In the genomic region with DNA sequence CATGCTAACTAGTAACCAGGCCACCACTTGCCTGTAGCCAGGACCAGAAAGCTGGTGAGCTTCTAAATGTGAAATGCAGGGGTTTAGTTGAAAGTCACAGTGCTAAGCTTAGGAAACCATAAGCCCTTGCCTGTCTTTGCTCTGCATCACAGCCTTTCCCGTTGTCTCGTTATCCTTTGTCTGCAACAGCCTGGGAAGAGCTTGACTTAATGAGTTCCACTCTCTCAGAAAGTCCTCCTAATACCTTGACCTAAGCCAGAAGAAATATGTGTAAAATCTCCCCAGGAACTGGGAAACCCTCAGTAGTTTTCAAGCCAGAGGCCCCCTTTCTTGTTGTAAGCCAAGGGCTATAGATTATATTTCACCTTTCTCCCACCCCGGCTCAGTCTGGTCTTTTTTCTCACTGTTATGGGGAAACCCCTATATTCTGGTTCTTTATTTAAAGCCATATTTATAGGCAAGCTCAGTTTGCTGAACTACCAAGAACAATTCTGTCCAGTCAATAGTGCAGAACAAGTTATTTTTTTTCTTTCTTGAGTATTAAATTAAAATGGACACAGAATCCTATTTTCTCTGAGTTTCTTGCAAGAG, we compare ENCODE assay signal across 19 mouse cellular contexts.
A peak's percentile ranks its signal among the peaks of the same experiment; 100 is the strongest.
DNase-seq lines count a peak whose midpoint lies in the region; ATAC-seq lines count a peak whose summit lies in the region.
"Had no signal": no experiment of that assay in that cellular context is flagged by ENCODE, and none has a peak within 500 bp of the region (broad histone marks: within the 10 kb centered on the region; RNA-seq: fewer than 3 reads in every experiment).

No protein-coding gene starts in this region.

- H3K36me3 ChIP-seq in kidney, embryonic 15.5 days: no peaks in the 10 kb centered on the region
- H3K36me3 ChIP-seq in midbrain, embryonic 11.5 days (ENCODE audit: control insufficient read depth, insufficient read depth, low read length): no peaks in the 10 kb centered on the region
- no peaks in the 10 kb centered on the region for H3K36me3 ChIP-seq in neural tube, embryonic 15.5 days
- H3K36me3 ChIP-seq: forebrain, embryonic 12.5 days; heart, embryonic 15.5 days; neural tube, embryonic 12.5 days had no signal

- H3K9ac ChIP-seq in kidney, embryonic 15.5 days: no peak overlapping the region
- no peak overlapping the region for H3K9ac ChIP-seq in midbrain, embryonic 11.5 days (ENCODE audit: low read length)
- no peak overlapping the region for H3K9ac ChIP-seq in neural tube, embryonic 15.5 days (replicated peaks)
- H3K9ac ChIP-seq: forebrain, embryonic 12.5 days; heart, embryonic 15.5 days; liver, postnatal 0 days; neural tube, embryonic 12.5 days had no signal

- H3K27me3 ChIP-seq in kidney, embryonic 15.5 days: no peaks in the 10 kb centered on the region
- H3K27me3 ChIP-seq in midbrain, embryonic 11.5 days (ENCODE audit: control insufficient read depth, insufficient read depth, low read length): no peaks in the 10 kb centered on the region
- no peaks in the 10 kb centered on the region for H3K27me3 ChIP-seq in neural tube, embryonic 15.5 days (replicated peaks)
- H3K27me3 ChIP-seq: forebrain, embryonic 12.5 days; heart, embryonic 15.5 days; neural tube, embryonic 12.5 days had no signal

- H3K27ac ChIP-seq in kidney, embryonic 15.5 days: no peak overlapping the region
- no peak overlapping the region for H3K27ac ChIP-seq in midbrain, embryonic 11.5 days (ENCODE audit: low read depth, low read length)
- H3K27ac ChIP-seq in neural tube, embryonic 15.5 days (replicated peaks): no peak overlapping the region
- H3K27ac ChIP-seq: forebrain, embryonic 12.5 days; heart, adult 2 months; heart, embryonic 15.5 days; neural tube, embryonic 12.5 days had no signal

- DNase-seq in kidney, adult 18-20 months: no peak
- peak; percentile 7 for DNase-seq in embryo, embryonic 9.5 days (ENCODE audit: extremely low spot score)
- peak; percentile 88 for DNase-seq in midbrain, embryonic 11.5 days (ENCODE audit: low spot score, missing footprints)
- DNase-seq in lung, postnatal 10 days: no peak
- DNase-seq in layer of hippocampus, adult 9-11 months: no peak
- DNase-seq: cerebellum, adult 2 months; cerebellum, postnatal 36 days; heart, adult 2 months; layer of hippocampus, postnatal 36 days; liver, postnatal 0 days; right cerebral cortex, postnatal 14 days; thymus, postnatal 36 days had no signal

- H3K9me3 ChIP-seq in kidney, embryonic 15.5 days (replicated peaks): no peaks in the 10 kb centered on the region
- H3K9me3 ChIP-seq in midbrain, embryonic 11.5 days (ENCODE audit: control insufficient read depth, low read length): no peaks in the 10 kb centered on the region
- H3K9me3 ChIP-seq in neural tube, embryonic 15.5 days (replicated peaks): no peaks in the 10 kb centered on the region
- H3K9me3 ChIP-seq: forebrain, embryonic 12.5 days; heart, embryonic 15.5 days; neural tube, embryonic 12.5 days had no signal

- peak overlapping the region; percentile 30; the same call in 1 of the 2 replicates for H3K4me2 ChIP-seq in kidney, embryonic 15.5 days
- H3K4me2 ChIP-seq in midbrain, embryonic 11.5 days: no peak overlapping the region
- peak overlapping the region; percentile 9; the same call in 1 of the 2 replicates for H3K4me2 ChIP-seq in neural tube, embryonic 15.5 days
- H3K4me2 ChIP-seq: forebrain, embryonic 12.5 days; heart, embryonic 15.5 days; neural tube, embryonic 12.5 days had no signal

- H3K4me1 ChIP-seq in kidney, embryonic 15.5 days: 0 out of 2 replicates have a peak, but pooled peaks cover 2% of the 10 kb centered on the region
- H3K4me1 ChIP-seq in midbrain, embryonic 11.5 days (ENCODE audit: control insufficient read depth, insufficient read depth, low read length): peaks cover 8% of the 10 kb centered on the region
- H3K4me1 ChIP-seq in neural tube, embryonic 15.5 days: no peaks in the 10 kb centered on the region
- H3K4me1 ChIP-seq: heart, embryonic 15.5 days; neural tube, embryonic 12.5 days had no signal

- ATAC-seq in kidney, embryonic 15.5 days (replicated peaks; ENCODE audit: low FRiP score): no peak
- peak; percentile 70 for ATAC-seq in midbrain, embryonic 11.5 days (ENCODE audit: low FRiP score)
- ATAC-seq in neural tube, embryonic 15.5 days (ENCODE audit: low FRiP score): no peak
- no peak for ATAC-seq in monocyte, adult 5-6 weeks (replicated peaks; ENCODE audit: insufficient number of reproducible peaks, low FRiP score, low TSS enrichment, poor library complexity, severe bottlenecking)
- ATAC-seq: inflammation-experienced regulatory T-cells, adult 6 months; liver, postnatal 0 days had no signal

- WGBS in kidney, embryonic 15.5 days: 40% methylated on average over 3 of the region's 3 CpGs
- WGBS in midbrain, embryonic 11.5 days: 16% methylated on average over 3 of the region's 3 CpGs
- 33% methylated on average over 3 of the region's 3 CpGs for WGBS in neural tube, embryonic 15.5 days

- no peak overlapping the region for H3K4me3 ChIP-seq in kidney, embryonic 15.5 days (replicated peaks)
- no peak overlapping the region for H3K4me3 ChIP-seq in midbrain, embryonic 11.5 days (ENCODE audit: low read depth, low read length)
- no peak overlapping the region for H3K4me3 ChIP-seq in neural tube, embryonic 15.5 days (replicated peaks)
- H3K4me3 ChIP-seq: forebrain, embryonic 12.5 days; heart, adult 2 months; heart, embryonic 15.5 days; neural tube, embryonic 12.5 days had no signal

Comparison
In these comparisons a context has a peak if more than half of its experiments do, and no peak if none do; other contexts are left out.
1. DNase-seq: peak in embryo, embryonic 9.5 days (single experiment) and midbrain, embryonic 11.5 days (single experiment); none in kidney, adult 18-20 months (single experiment), lung, postnatal 10 days (single experiment) and layer of hippocampus, adult 9-11 months (single experiment).